Mouse (Mus musculus) inflammation-experienced regulatory T-cells (primary cell): ENCODE results near the gene Gopc. TPM values are rescaled to one million over a fixed set of nuclear protein-coding genes. Genes with fewer than 3 reads are reported as not detected.

ENCODE experiments used
- polyA plus RNA-seq, 2 experiments: library from polyadenylated mRNA; unstranded; fragments of 100-300 nt; shearing (Covaris generic); gene quantifications; one replicate each; pipeline ENCODE4 v1.2.1; 2017

The Gopc gene
- 10 to 100 TPM; 27.1 to 39.0 TPM for polyA plus RNA-seq

GRCm38 (mm10) chr10:52381845-52382591 is at the start of gene Gopc:
Gopc (minus strand) TSS chr10:52382124.

GRCm38 (mm10) chr10:52417299-52417997 is 35.5 kb upstream of the Gopc start, which contains the start of gene Nus1:
Nus1 (plus strand) TSS chr10:52417547.

GRCm38 (mm10) chr10:52388922-52389430 is 7.1 kb upstream of the Gopc start, which contains the start of gene Nepn:
Nepn (plus strand) TSS chr10:52388972.

GRCm38 (mm10) chr10:52358467-52358866 is 23.5 kb downstream of the Gopc start, which contains the start of gene Gm26741:
Gm26741 (plus strand) TSS chr10:52358767.

Other genes starting within 250 kb of the Gopc start
- under 1 TPM; 0.06 to 0.17 TPM for gene Ros1, start 186.9 kb downstream of the Gopc start, polyA plus RNA-seq
- under 1 TPM; 0.05 to 0.84 TPM for gene Dcbld1, start 148.5 kb downstream of the Gopc start, polyA plus RNA-seq
- not detected for gene Gm26741, start 23.4 kb downstream of the Gopc start, polyA plus RNA-seq
- gene Nepn, start 6.8 kb upstream of the Gopc start, polyA plus RNA-seq, result not detected
- 10 to 100 TPM; 13.2 to 18.5 TPM for gene Nus1, start 35.4 kb upstream of the Gopc start, polyA plus RNA-seq